Mouse (Mus musculus): ENCODE data around the gene Nr1i2. TPM values are rescaled to one million over a fixed set of nuclear protein-coding genes. Genes with fewer than 3 reads are reported as not detected.
"Not testable (repeated sequence)": the region's sequence is repeated elsewhere in the genome, so short reads cannot be mapped to it uniquely, and the experiment has no call there.

Gene Nr1i2
- polyA plus RNA-seq, 1 experiment from 2014 or later = not detected

- H3K27me3 ChIP-seq (ENCODE audit: control insufficient read depth, insufficient read depth, low read length) = no peaks in the 10 kb centered on the region
- no peaks in the 10 kb centered on the region for H3K9me3 ChIP-seq (ENCODE audit: control insufficient read depth, low read length)
- 84% methylated on average over 5 of the region's 5 CpGs for WGBS
- ATAC-seq (ENCODE audit: insufficient number of reproducible peaks, insufficient read depth, low FRiP score, low read depth) = no peak
- H3K4me3 ChIP-seq (ENCODE audit: control insufficient read depth in 1 of 2, insufficient read depth in 1 of 2, low read depth in 1 of 2, low read length in 2 of 2) = no peak overlapping the region
- H3K36me3 ChIP-seq (ENCODE audit: control insufficient read depth, insufficient read depth, low read length) = peaks cover 21% of the 10 kb centered on the region
- H3K4me1 ChIP-seq (ENCODE audit: control insufficient read depth in 2 of 2, insufficient read depth in 2 of 2, low read length in 2 of 2) = peaks cover 2 to 5% of the 10 kb centered on the region in 2 experiments; a peak in 1 of 4 replicates
- H3K27ac ChIP-seq (replicated peaks in 1 of 2; ENCODE audit: control insufficient read depth in 1 of 2, insufficient read depth in 1 of 2, low read depth in 2 of 2, low read length in 2 of 2) = no peak overlapping the region
- no peak overlapping the region for H3K9ac ChIP-seq (ENCODE audit: low read length)
- H3K4me2 ChIP-seq (ENCODE audit: low read length) = no peak overlapping the region
Measured at GRCm38 (mm10) chr16:38245849-38246585, 48.6 kb downstream of the Nr1i2 start.

- no peak overlapping the region for H3K27ac ChIP-seq (replicated peaks in 1 of 2; ENCODE audit: control insufficient read depth in 1 of 2, insufficient read depth in 1 of 2, low read depth in 2 of 2, low read length in 2 of 2)
- no peak overlapping the region for H3K4me2 ChIP-seq (ENCODE audit: low read length)
- no peak for ATAC-seq (ENCODE audit: insufficient number of reproducible peaks, insufficient read depth, low FRiP score, low read depth)
- 62% methylated on average over 2 of the region's 2 CpGs for WGBS
- no peak overlapping the region for H3K4me3 ChIP-seq (ENCODE audit: control insufficient read depth in 1 of 2, insufficient read depth in 1 of 2, low read depth in 1 of 2, low read length in 2 of 2)
- H3K4me1 ChIP-seq (ENCODE audit: control insufficient read depth in 2 of 2, insufficient read depth in 2 of 2, low read length in 2 of 2) = peaks cover 2 to 5% of the 10 kb centered on the region in 2 experiments; a peak in 1 of 4 replicates
- H3K27me3 ChIP-seq (ENCODE audit: control insufficient read depth, insufficient read depth, low read length) = no peaks in the 10 kb centered on the region
- no peak overlapping the region for H3K9ac ChIP-seq (ENCODE audit: low read length)
- H3K36me3 ChIP-seq (ENCODE audit: control insufficient read depth, insufficient read depth, low read length) = peaks cover 27% of the 10 kb centered on the region
- H3K9me3 ChIP-seq (ENCODE audit: control insufficient read depth, low read length) = no peaks in the 10 kb centered on the region
Measured at GRCm38 (mm10) chr16:38245379-38245778, 49.2 kb downstream of the Nr1i2 start.

GRCm38 (mm10) chr16:38244111-38244510 is 50.5 kb downstream of the Nr1i2 start:
- 90% methylated on average over 6 of the region's 6 CpGs for WGBS
- H3K27ac ChIP-seq (replicated peaks in 1 of 2; ENCODE audit: control insufficient read depth in 1 of 2, insufficient read depth in 1 of 2, low read depth in 2 of 2, low read length in 2 of 2) = no peak overlapping the region
- H3K4me3 ChIP-seq (ENCODE audit: control insufficient read depth in 1 of 2, insufficient read depth in 1 of 2, low read depth in 1 of 2, low read length in 2 of 2) = no peak overlapping the region
- peaks cover 2 to 5% of the 10 kb centered on the region in 2 experiments; a peak in 2 of 4 replicates for H3K4me1 ChIP-seq (ENCODE audit: control insufficient read depth in 2 of 2, insufficient read depth in 2 of 2, low read length in 2 of 2)
- peaks cover 32% of the 10 kb centered on the region for H3K36me3 ChIP-seq (ENCODE audit: control insufficient read depth, insufficient read depth, low read length)
- H3K4me2 ChIP-seq (ENCODE audit: low read length) = no peak overlapping the region
- H3K27me3 ChIP-seq (ENCODE audit: control insufficient read depth, insufficient read depth, low read length) = no peaks in the 10 kb centered on the region
- H3K9me3 ChIP-seq (ENCODE audit: control insufficient read depth, low read length) = no peaks in the 10 kb centered on the region
- ATAC-seq (ENCODE audit: insufficient number of reproducible peaks, insufficient read depth, low FRiP score, low read depth) = no peak
- H3K9ac ChIP-seq (ENCODE audit: low read length) = no peak overlapping the region

- Histone ChIP-seq H3K9me3 (ENCODE audit: control insufficient read depth, low read length) (no peaks in the 10 kb centered on the region), H3K4me1 (ENCODE audit: control insufficient read depth in 2 of 2, insufficient read depth in 2 of 2, low read length in 2 of 2) (no peaks in the 10 kb centered on the region; a peak in 2 of 4 replicates), H3K4me2 (ENCODE audit: low read length) (no peak overlapping the region), H3K36me3 (ENCODE audit: control insufficient read depth, insufficient read depth, low read length) (peaks cover 40% of the 10 kb centered on the region), H3K4me3 (ENCODE audit: control insufficient read depth in 1 of 2, insufficient read depth in 1 of 2, low read depth in 1 of 2, low read length in 2 of 2) (no peak overlapping the region), H3K27me3 (ENCODE audit: control insufficient read depth, insufficient read depth, low read length) (no peaks in the 10 kb centered on the region), H3K27ac (replicated peaks in 1 of 2; ENCODE audit: control insufficient read depth in 1 of 2, insufficient read depth in 1 of 2, low read depth in 2 of 2, low read length in 2 of 2) (no peak overlapping the region), H3K9ac (ENCODE audit: low read length) (no peak overlapping the region)
- no peak for ATAC-seq (ENCODE audit: insufficient number of reproducible peaks, insufficient read depth, low FRiP score, low read depth)
- WGBS = 95% methylated on average over 10 of the region's 10 CpGs
Measured at GRCm38 (mm10) chr16:38240167-38240566, 54.5 kb downstream of the Nr1i2 start.

GRCm38 (mm10) chr16:38239729-38240128 is 54.9 kb downstream of the Nr1i2 start:
- Histone ChIP-seq H3K4me1 (ENCODE audit: control insufficient read depth in 2 of 2, insufficient read depth in 2 of 2, low read length in 2 of 2) (no peaks in the 10 kb centered on the region; a peak in 2 of 4 replicates), H3K9me3 (ENCODE audit: control insufficient read depth, low read length) (no peaks in the 10 kb centered on the region), H3K36me3 (ENCODE audit: control insufficient read depth, insufficient read depth, low read length) (peaks cover 40% of the 10 kb centered on the region), H3K4me2 (ENCODE audit: low read length) (no peak overlapping the region), H3K9ac (ENCODE audit: low read length) (no peak overlapping the region), H3K27me3 (ENCODE audit: control insufficient read depth, insufficient read depth, low read length) (no peaks in the 10 kb centered on the region), H3K4me3 (ENCODE audit: control insufficient read depth in 1 of 2, insufficient read depth in 1 of 2, low read depth in 1 of 2, low read length in 2 of 2) (no peak overlapping the region), H3K27ac (replicated peaks in 1 of 2; ENCODE audit: control insufficient read depth in 1 of 2, insufficient read depth in 1 of 2, low read depth in 2 of 2, low read length in 2 of 2) (no peak overlapping the region)
- 68% methylated on average over 5 of the region's 5 CpGs for WGBS
- no peak for ATAC-seq (ENCODE audit: insufficient number of reproducible peaks, insufficient read depth, low FRiP score, low read depth)

GRCm38 (mm10) chr16:38236936-38237585 is 57.6 kb downstream of the Nr1i2 start:
- no peak for ATAC-seq (ENCODE audit: insufficient number of reproducible peaks, insufficient read depth, low FRiP score, low read depth)
- Histone ChIP-seq H3K4me3 (ENCODE audit: control insufficient read depth in 1 of 2, insufficient read depth in 1 of 2, low read depth in 1 of 2, low read length in 2 of 2) (no peak overlapping the region), H3K36me3 (ENCODE audit: control insufficient read depth, insufficient read depth, low read length) (peaks cover 32% of the 10 kb centered on the region), H3K27ac (replicated peaks in 1 of 2; ENCODE audit: control insufficient read depth in 1 of 2, insufficient read depth in 1 of 2, low read depth in 2 of 2, low read length in 2 of 2) (no peak overlapping the region), H3K9me3 (ENCODE audit: control insufficient read depth, low read length) (no peaks in the 10 kb centered on the region), H3K27me3 (ENCODE audit: control insufficient read depth, insufficient read depth, low read length) (no peaks in the 10 kb centered on the region), H3K4me2 (ENCODE audit: low read length) (no peak overlapping the region), H3K4me1 (ENCODE audit: control insufficient read depth in 2 of 2, insufficient read depth in 2 of 2, low read length in 2 of 2) (no peaks in the 10 kb centered on the region; a peak in 2 of 4 replicates), H3K9ac (ENCODE audit: low read length) (no peak overlapping the region)
- 45% methylated on average over 4 of the region's 4 CpGs for WGBS

- not testable (repeated sequence) for H3K4me3 ChIP-seq (ENCODE audit: control insufficient read depth in 1 of 2, insufficient read depth in 1 of 2, low read depth in 1 of 2, low read length in 2 of 2); H3K9me3 ChIP-seq (ENCODE audit: control insufficient read depth, low read length); ATAC-seq (ENCODE audit: insufficient number of reproducible peaks, insufficient read depth, low FRiP score, low read depth); H3K4me1 ChIP-seq (ENCODE audit: control insufficient read depth in 2 of 2, insufficient read depth in 2 of 2, low read length in 2 of 2); H3K27me3 ChIP-seq (ENCODE audit: control insufficient read depth, insufficient read depth, low read length); H3K4me2 ChIP-seq (ENCODE audit: low read length); H3K27ac ChIP-seq (replicated peaks in 1 of 2; ENCODE audit: control insufficient read depth in 1 of 2, insufficient read depth in 1 of 2, low read depth in 2 of 2, low read length in 2 of 2); H3K9ac ChIP-seq (ENCODE audit: low read length)
- peaks cover 44% of the 10 kb centered on the region for H3K36me3 ChIP-seq (ENCODE audit: control insufficient read depth, insufficient read depth, low read length)
- 98% methylated on average over 5 of the region's 5 CpGs for WGBS
Measured at GRCm38 (mm10) chr16:38222491-38222890, 72.1 kb downstream of the Nr1i2 start.

Measured in heart, embryonic 14.5 days (tissue).